Mouse (Mus musculus) lung, postnatal 4 days (tissue): Measurements from ENCODE around the gene Pakap.

Experiments
- DNase-seq, 2 experiments: peaks; one replicate each; pipeline ENCODE4 v3.0.0; 2021

Pakap gene

GRCm38 (mm10) chr4:57772851-57773510, 205.0 kb downstream of the Pakap start:
- peak in 1 of 2 experiments; percentile 49 for DNase-seq

- DNase-seq = no peak
Measured at GRCm38 (mm10) chr4:57774517-57774916, 206.5 kb downstream of the Pakap start.

- DNase-seq = no peak
Measured at GRCm38 (mm10) chr4:57775582-57775981, 207.6 kb downstream of the Pakap start.

GRCm38 (mm10) chr4:57780403-57780802, 212.4 kb downstream of the Pakap start:
- no peak for DNase-seq

- DNase-seq = no peak
Measured at GRCm38 (mm10) chr4:57780833-57781641, 213.1 kb downstream of the Pakap start.

GRCm38 (mm10) chr4:57781994-57782393, 214.0 kb downstream of the Pakap start:
- peak; percentile 80 to 86 for DNase-seq

- DNase-seq = peak in 1 of 2 experiments; percentile 33
Measured at GRCm38 (mm10) chr4:57782549-57783390, 214.8 kb downstream of the Pakap start.

- peak in 1 of 2 experiments; percentile 32 for DNase-seq
Measured at GRCm38 (mm10) chr4:57783391-57783770, 215.4 kb downstream of the Pakap start.

- DNase-seq = peak; percentile 39 to 51
Measured at GRCm38 (mm10) chr4:57783853-57784600, 216.0 kb downstream of the Pakap start.

GRCm38 (mm10) chr4:57788709-57789108, 220.7 kb downstream of the Pakap start:
- peak; percentile 38 to 41 for DNase-seq

GRCm38 (mm10) chr4:57789118-57789517, 221.1 kb downstream of the Pakap start:
- no peak for DNase-seq

GRCm38 (mm10) chr4:57793989-57794388, 226.0 kb downstream of the Pakap start:
- no peak for DNase-seq

- DNase-seq = no peak
Measured at GRCm38 (mm10) chr4:57794547-57794946, 226.6 kb downstream of the Pakap start.

- no peak for DNase-seq
Measured at GRCm38 (mm10) chr4:57797548-57798285, 229.7 kb downstream of the Pakap start.

- DNase-seq = peak; percentile 36 to 38
Measured at GRCm38 (mm10) chr4:57798286-57799018, 230.5 kb downstream of the Pakap start.

- no peak for DNase-seq
Measured at GRCm38 (mm10) chr4:57799297-57799696, 231.3 kb downstream of the Pakap start.

- no peak for DNase-seq
Measured at GRCm38 (mm10) chr4:57801239-57801638, 233.3 kb downstream of the Pakap start.

- no peak for DNase-seq
Measured at GRCm38 (mm10) chr4:57801986-57802385, 234.0 kb downstream of the Pakap start.

- DNase-seq = no peak
Measured at GRCm38 (mm10) chr4:57802411-57802810, 234.4 kb downstream of the Pakap start.

- DNase-seq = no peak
Measured at GRCm38 (mm10) chr4:57804902-57805301, 236.9 kb downstream of the Pakap start.

GRCm38 (mm10) chr4:57809449-57809848, 241.5 kb downstream of the Pakap start:
- no peak for DNase-seq
